Mouse (Mus musculus): ENCODE measurements at regions not wholly inside any gene's neighbourhood (a gene's known extent, or its start where the extent isn't known, plus 50 kb on each side); places are given as distances from the start of the nearest gene placed in this dataset.

DNA sequence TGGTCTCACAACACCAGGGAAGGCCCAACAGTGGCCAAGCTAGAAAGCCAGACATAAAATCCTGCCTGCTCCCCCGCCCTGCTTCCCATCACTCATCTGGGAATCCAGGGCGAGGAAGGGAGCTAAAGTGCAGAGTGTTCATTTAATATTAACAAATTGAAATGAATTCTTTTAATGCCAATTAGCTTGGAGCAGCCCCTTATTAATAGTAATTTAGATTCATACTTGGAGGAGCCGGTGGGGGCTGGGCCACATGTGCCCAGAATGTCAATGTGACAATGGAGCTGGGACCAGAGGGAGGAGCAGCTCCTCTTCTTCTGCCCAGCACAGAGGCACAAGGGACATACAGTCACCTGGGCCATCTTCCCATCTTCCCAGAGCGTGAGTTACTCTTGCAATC lies 66.8 kb downstream of the Smug1 start:
- TF ChIP-seq EP300 (IDR thresholded peaks at IDR 0.05; ENCODE audit: low read depth) = no peak
- no peak for TF ChIP-seq CTCF (IDR thresholded peaks at IDR 0.05; ENCODE audit: low read depth)
